Mouse (Mus musculus): ENCODE data around the gene Acaa1a. TPM values are rescaled to one million over a fixed set of nuclear protein-coding genes. Genes with fewer than 3 reads are reported as not detected.

Acaa1a gene
- 10 to 100 TPM; 75.1 to 88.4 (median 78.0) TPM for total RNA-seq (2022)

- peak; percentile 85 for DNase-seq (ENCODE audit: low spot score)
Observed at GRCm38 (mm10) chr9:119339558-119340211, at the start of gene Acaa1a. TSS of gene Acaa1a (plus strand) at chr9:119339676.

DNA sequence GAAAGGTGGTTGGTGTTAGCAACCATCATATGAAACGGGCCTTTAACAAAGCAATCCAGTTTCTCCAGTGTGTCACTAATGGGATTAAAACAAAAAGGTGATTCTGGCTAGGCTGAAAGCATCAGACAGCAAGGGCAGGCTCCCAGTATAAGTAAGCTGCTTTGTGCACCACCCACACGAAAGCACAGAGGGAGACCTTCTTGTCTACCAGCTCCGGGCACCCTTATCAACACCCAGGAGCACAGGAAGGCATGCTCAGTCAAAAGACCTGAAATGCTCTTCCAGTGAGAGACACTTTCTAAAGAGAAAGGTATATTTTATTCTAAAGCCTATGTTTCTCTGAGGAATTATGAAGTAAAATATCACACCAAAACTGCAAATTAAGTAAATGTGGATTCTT is 48.7 kb upstream of the Acaa1a start:
- DNase-seq (ENCODE audit: low spot score): no peak

DNA sequence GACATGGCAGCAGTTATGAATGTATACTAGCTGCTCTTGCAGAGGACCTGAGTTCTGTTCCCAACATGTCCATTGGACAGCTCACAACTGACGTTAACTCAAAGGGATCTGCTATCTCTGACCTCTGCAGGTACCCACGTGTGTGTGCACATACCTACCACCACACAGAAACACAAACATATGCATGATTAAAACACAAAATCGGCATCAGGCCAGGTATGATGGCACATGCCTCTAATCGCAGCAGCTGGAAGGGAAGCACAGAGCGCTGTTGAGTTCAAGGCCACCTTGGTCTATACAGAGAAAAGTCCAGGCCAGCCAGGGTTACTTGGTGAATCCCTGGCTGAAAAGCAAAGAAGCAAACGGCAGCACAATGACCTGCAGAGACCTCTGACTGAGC is 41.8 kb upstream of the Acaa1a start:
- DNase-seq (ENCODE audit: low spot score): no peak

- DNase-seq (ENCODE audit: low spot score): no peak
Observed at GRCm38 (mm10) chr9:119298563-119298962, 40.9 kb upstream of the Acaa1a start.

DNA sequence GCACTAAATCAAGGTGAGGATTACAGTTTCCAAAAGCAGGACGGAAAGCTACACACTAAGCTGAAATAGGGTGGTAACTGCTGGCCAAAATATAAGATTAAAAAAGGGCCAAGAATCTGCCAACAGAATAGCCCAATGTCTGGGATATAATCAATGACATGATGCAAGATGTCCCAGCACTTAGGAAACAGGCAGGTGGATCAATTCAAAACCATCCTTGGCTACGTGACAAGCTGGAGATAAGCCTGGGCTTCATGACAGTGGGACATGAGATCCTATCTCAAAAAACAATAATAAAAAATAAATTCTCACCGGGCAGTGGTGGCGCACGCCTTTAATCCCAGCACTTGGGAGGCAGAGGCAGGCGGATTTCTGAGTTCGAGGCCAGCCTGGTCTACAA is 33.6 kb upstream of the Acaa1a start:
- DNase-seq (ENCODE audit: low spot score): no peak

GRCm38 (mm10) chr9:119309067-119309466 is 30.4 kb upstream of the Acaa1a start:
- no peak for DNase-seq (ENCODE audit: low spot score)

- DNase-seq (ENCODE audit: low spot score): no peak
Observed at GRCm38 (mm10) chr9:119313096-119313495, 26.4 kb upstream of the Acaa1a start.

DNA sequence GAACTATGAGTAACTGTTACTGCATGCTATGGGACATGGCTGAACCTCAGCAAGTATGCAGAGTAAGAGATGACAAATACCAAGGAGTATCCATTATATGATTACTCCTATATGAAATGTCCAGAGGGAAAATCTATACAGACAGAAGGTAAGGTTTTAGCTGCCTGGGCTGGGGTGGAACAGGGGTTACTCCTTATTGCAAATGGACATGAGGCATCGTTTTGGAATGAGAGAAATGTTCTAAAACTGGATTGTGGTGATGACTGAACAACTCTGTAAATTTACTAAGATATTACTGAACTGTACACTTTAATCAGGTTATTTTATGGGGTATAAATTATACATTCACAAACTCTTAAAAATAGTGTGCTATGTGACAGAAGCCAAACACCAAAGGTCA is 20.6 kb upstream of the Acaa1a start:
- no peak for DNase-seq (ENCODE audit: low spot score)

DNA sequence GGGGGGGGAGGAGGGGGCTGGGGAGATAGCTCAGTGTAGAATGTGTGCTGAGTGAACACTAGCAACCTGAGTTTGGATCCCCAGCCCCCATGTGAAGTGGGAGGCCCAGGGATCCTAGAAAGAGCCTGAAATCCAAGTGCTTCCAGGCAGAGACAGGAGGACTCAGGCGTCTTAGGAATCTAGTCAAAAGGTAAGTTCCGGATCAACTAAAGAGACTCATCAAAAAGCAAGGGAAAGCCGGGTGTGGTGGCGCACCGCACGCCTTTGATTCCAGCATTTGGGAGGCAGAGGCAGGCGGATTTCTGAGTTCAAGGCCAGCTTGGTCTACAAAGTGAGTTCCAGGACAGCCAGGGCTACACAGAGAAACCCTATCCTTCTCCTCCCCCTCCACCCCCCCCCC is 19.0 kb upstream of the Acaa1a start:
- no peak for DNase-seq (ENCODE audit: low spot score)

GRCm38 (mm10) chr9:119320946-119321345 is 18.5 kb upstream of the Acaa1a start:
- DNase-seq (ENCODE audit: low spot score): no peak

GRCm38 (mm10) chr9:119321392-119322229 is 17.9 kb upstream of the Acaa1a start:
- DNase-seq (ENCODE audit: low spot score): no peak

GRCm38 (mm10) chr9:119322289-119323259 is 16.9 kb upstream of the Acaa1a start, which contains the start of gene Oxsr1:
TSS of gene Oxsr1 (minus strand) at chr9:119322427.
- peak; percentile 100 for DNase-seq (ENCODE audit: low spot score)

GRCm38 (mm10) chr9:119323260-119323645 is 16.2 kb upstream of the Acaa1a start:
- DNase-seq (ENCODE audit: low spot score): no peak

- no peak for DNase-seq (ENCODE audit: low spot score)
Observed at GRCm38 (mm10) chr9:119324130-119324529, 15.3 kb upstream of the Acaa1a start.

- DNase-seq (ENCODE audit: low spot score): no peak
Observed at GRCm38 (mm10) chr9:119328488-119328887, 11.0 kb upstream of the Acaa1a start.

DNA sequence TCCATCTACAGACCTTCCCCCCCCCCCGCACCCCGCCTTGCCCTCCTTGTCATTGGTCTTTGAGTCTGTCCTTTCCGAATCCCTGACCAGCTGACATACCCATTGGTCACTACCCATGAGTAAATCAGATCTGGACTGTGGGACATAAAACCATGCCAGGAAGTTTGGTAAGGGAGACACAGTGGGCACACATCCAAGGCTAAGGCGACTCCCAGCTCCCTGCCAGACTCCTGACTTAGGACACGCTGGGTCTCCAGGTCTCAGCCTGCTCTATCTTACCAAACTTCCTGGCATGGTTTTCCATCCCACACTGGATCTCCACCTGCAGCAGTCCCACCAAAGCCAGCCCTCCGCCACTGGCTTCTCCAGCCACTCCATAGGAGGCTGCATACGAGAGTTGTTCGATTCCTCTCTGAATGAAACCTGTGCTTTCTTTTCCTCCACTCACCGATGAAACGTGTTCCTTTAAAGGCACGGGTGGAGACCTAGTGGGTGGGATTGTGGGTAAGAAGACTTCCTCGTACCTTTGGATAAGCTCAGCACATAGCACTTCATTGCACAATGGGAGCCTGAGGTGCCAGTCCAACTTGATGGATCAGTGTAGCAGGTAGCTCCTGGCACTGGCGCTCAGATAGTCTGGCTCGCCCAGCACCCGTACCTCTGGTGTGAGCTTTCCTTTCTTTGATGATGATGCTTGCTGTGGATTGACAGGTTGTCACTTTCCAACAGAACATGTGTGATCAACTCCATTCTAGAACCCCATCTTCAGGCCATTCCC is 9.1 kb upstream of the Acaa1a start:
- no peak for DNase-seq (ENCODE audit: low spot score)

DNA sequence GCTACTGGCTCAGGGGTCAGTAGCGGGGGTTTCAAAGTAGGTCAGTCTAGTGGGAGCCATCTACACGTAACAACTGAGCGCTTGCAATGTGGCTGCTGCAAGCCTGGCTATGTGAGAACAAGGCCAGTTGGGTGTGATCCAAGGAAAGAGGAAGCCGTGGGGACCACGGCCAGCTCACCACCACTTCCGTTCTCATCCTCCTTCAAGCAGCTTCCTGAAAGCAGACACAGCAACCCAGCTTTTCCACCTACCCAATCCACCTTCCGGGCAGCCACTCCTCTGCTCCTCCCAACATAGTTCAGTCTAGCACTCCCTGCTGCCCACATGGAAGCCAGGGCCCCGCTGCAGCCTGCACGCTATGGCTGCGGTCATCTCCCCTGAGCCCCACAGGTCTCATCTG is 5.2 kb upstream of the Acaa1a start:
- peak; percentile 80 for DNase-seq (ENCODE audit: low spot score)

DNA sequence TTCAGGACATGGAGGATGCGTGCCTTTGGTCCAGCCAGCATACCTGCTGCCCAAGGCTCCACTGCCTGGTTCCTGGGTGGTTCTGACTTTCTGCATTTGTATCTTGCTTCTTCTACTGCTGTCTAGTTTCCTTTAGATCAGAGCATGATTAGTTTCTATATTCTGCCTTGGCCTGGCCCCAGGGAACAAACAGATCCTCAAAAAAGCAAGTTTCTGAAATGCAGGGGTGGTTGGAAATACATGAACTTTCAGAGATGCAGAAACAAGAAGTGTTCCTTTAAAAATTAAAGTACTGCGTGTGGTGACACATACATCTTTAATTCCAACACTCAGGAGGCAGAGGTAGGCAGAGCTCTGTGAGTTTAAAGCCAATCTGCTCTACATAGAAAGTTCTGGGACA is 4.6 kb upstream of the Acaa1a start:
- no peak for DNase-seq (ENCODE audit: low spot score)

- no peak for DNase-seq (ENCODE audit: low spot score)
Observed at GRCm38 (mm10) chr9:119335571-119335970, 3.9 kb upstream of the Acaa1a start.

GRCm38 (mm10) chr9:119337842-119338241 is 1.6 kb upstream of the Acaa1a start:
- no peak for DNase-seq (ENCODE audit: low spot score)

GRCm38 (mm10) chr9:119338350-119338749 is 1.1 kb upstream of the Acaa1a start:
- DNase-seq (ENCODE audit: low spot score): no peak

All from heart, adult 8-10 months (tissue).